Mouse (Mus musculus): ENCODE measurements around the gene Hps5.

DNA sequence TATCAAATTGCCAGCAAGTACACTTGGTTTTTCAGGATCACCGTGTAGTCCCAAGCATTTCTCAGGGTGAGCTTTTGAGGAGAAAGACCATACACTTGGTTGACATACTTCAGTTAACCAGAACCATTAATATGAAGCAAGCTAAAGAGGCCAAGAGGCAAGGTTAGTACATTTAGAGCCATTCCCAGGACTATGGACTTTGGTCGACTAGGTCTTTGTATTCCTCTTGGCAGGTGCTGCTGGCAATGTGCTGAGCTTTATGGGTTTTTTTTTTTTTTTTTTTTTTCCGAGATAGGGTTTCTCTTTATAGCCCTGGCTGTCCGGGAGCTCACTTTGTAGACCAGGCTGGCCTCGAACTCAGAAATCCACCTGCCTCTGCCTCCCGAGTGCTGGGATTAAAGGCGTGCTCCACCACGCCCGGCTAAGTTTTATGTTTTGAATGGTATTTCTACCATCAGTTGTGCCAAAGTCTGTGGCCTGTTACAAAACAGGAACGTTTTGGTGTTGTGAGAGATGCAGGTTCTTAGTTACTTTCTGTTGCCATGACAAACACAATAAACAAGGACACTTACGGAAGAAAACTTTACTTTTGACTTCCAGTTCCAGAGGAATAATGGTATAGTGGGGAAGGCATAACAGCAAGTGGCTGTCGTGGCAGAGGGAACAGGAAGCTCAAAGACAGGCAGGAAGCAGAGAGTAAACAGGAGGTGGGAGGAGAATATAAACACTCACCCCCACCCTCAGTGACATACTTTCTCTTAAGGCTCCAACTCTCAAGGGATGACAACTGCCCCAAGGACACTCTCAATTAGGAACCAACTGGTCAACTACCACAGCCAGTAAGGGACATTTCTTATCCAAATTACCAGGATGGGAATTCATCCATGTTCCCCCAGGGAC is 57.1 kb downstream of the Hps5 start:
- no peak for TF ChIP-seq ZNF384 (IDR thresholded peaks at IDR 0.05; ENCODE audit: low read depth, low read length)
- TF ChIP-seq SMC3 (IDR thresholded peaks at IDR 0.05; ENCODE audit: low read depth, low read length): no peak
- TF ChIP-seq UBTF (IDR thresholded peaks at IDR 0.05; ENCODE audit: low read depth, low read length): no peak
- no peak for TF ChIP-seq RAD21 (IDR thresholded peaks at IDR 0.05; ENCODE audit: low read depth, low read length)
- TF ChIP-seq CTCF (conservative IDR thresholded peaks at IDR 0.05 in 1 of 2, IDR thresholded peaks at IDR 0.05 in 1 of 2; ENCODE audit: low read depth in 2 of 2, low read length in 2 of 2): no peak
- no peak for TF ChIP-seq CHD1 (IDR thresholded peaks at IDR 0.05; ENCODE audit: low read depth, low read length)
- TF ChIP-seq POLR2A (IDR thresholded peaks at IDR 0.05; ENCODE audit: low read depth, low read length): no peak
- TF ChIP-seq TCF12 (IDR thresholded peaks at IDR 0.05; ENCODE audit: low read depth, low read length): no peak
- TF ChIP-seq ELF1 (IDR thresholded peaks at IDR 0.05; ENCODE audit: low read depth, low read length): no peak
- no peak for TF ChIP-seq EP300 (IDR thresholded peaks at IDR 0.05; ENCODE audit: low read length)
